10 mouse cellular contexts compared by ENCODE assay signal in the genomic region with DNA sequence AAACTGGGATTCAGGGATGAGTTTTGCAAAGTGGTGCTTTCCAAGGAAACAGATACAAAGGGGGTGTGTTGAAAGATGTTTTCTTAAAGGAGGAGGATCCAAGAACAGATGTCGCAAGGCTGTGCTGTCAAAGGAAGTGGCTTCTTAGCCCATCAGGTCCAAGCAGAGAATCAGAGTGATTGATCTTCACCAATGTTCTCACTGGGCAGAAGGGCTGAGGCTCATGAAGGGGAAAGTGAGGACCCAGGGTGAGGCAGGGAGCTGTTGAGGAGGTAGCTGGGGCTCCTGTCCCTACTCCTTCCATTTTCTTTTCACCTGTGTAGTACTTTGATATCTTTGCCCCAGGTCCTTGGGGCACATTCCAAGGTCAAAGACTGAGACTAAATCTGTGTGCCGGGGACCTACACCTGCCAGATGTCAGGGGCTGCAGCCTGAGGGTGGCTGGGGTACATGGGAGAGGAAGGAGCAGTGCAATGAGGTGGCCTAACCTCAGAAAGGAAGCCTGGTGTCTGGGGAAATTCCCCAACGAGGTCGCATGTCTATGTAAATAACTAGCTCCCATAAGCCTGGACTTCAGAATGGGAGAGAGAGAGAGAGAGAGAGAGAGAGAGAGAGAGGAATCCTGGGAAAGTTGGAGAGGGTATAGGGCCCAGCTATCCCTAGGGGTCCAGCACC. TPM values are rescaled to one million over a fixed set of nuclear protein-coding genes. Genes with fewer than 3 reads are reported as not detected.
DNase-seq lines count a peak whose midpoint lies in the region; ATAC-seq lines count a peak whose summit lies in the region.
"Had no signal": no experiment of that assay in that cellular context is flagged by ENCODE, and none has a peak within 500 bp of the region (broad histone marks: within the 10 kb centered on the region; RNA-seq: fewer than 3 reads in every experiment).

No protein-coding gene starts in this region.

- intact Hi-C loops in left cerebral cortex, postnatal 14 days (cut with DNase I) = no loop called here

- no peak overlapping the region for H3K27ac ChIP-seq in kidney, embryonic 15.5 days
- H3K27ac ChIP-seq: left cerebral cortex, adult 2 months; liver, embryonic 14.5 days had no signal

- H3K27me3 ChIP-seq in kidney, embryonic 15.5 days = no peaks in the 10 kb centered on the region
- H3K27me3 ChIP-seq: heart, embryonic 15.5 days had no signal

- no peaks in the 10 kb centered on the region for H3K9me3 ChIP-seq in kidney, embryonic 15.5 days (replicated peaks)
- H3K9me3 ChIP-seq: heart, embryonic 15.5 days had no signal

- no peak overlapping the region for H3K4me2 ChIP-seq in kidney, embryonic 15.5 days
- H3K4me2 ChIP-seq: heart, embryonic 15.5 days had no signal

- peaks cover 9% of the 10 kb centered on the region for H3K4me1 ChIP-seq in kidney, embryonic 15.5 days

- H3K36me3 ChIP-seq in kidney, embryonic 15.5 days = no peaks in the 10 kb centered on the region
- H3K36me3 ChIP-seq: heart, embryonic 15.5 days had no signal

- ATAC-seq in neutrophil, adult 5-6 weeks (ENCODE audit: extremely low read depth, insufficient number of reproducible peaks, low FRiP score, poor library complexity, severe bottlenecking) = peak; percentile 45; the same call in 1 of the 2 replicates
- no peak for ATAC-seq in kidney, embryonic 15.5 days (replicated peaks; ENCODE audit: low FRiP score)

- H3K9ac ChIP-seq in kidney, embryonic 15.5 days = no peak overlapping the region
- H3K9ac ChIP-seq: heart, embryonic 15.5 days; liver, embryonic 14.5 days had no signal

- no peak overlapping the region for H3K4me3 ChIP-seq in kidney, embryonic 15.5 days (replicated peaks)
- H3K4me3 ChIP-seq: heart, embryonic 15.5 days; left cerebral cortex, adult 2 months had no signal

- DNase-seq in 416B (ENCODE audit: low read depth) = peak; percentile 59
- peak; percentile 82 for DNase-seq in CD4-positive, CD25-positive, alpha-beta regulatory T cell, adult 2 months (ENCODE audit: low read depth, low spot score)
- DNase-seq in gonadal fat pad, adult 2 months (ENCODE audit: low read depth) = peak; percentile 66
- no peak for DNase-seq in left cerebral cortex, postnatal 14 days (ENCODE audit: low spot score in 2 of 2)
- no peak for DNase-seq in adrenal gland, adult 2 months

- WGBS in kidney, embryonic 15.5 days = 49% methylated on average over 4 of the region's 4 CpGs

RNA-seq across cellular contexts. Expression of a gene that starts 9.5 kb away (rescaled TPM):
- polyA plus RNA-seq in gonadal fat pad, adult 2 months (2012; rRNA removed) = 37.6 and 41.5 TPM in 2 replicates
- total RNA-seq in neutrophil, adult 5-6 weeks (2017) = 54.1 and 58.2 TPM in 2 replicates
- polyA plus RNA-seq in kidney, embryonic 15.5 days (2015; fragmentation: Nextera tagmentation; extraction: Ambion mirVana) = 16.8 and 20.7 TPM in 2 replicates
- 10 to 100 TPM; 32.4 to 35.0 TPM for total RNA-seq in left cerebral cortex, postnatal 14 days (2021)
- total RNA-seq in adrenal gland, adult 2 months (2021) = 10 to 100 TPM; 82.2 to 88.8 TPM
- 59.0 and 63.6 TPM in 2 replicates for polyA plus RNA-seq in adrenal gland, adult 2 months (2012; rRNA removed)

Comparison
In these comparisons a context has a peak if more than half of its experiments do, and no peak if none do; other contexts are left out.
1. DNase-seq: peak in 416B (single experiment), CD4-positive, CD25-positive, alpha-beta regulatory T cell, adult 2 months (single experiment) and gonadal fat pad, adult 2 months (single experiment); none in left cerebral cortex, postnatal 14 days (0 of 2) and adrenal gland, adult 2 months (single experiment).